Mouse (Mus musculus): ENCODE measurements around the gene Tmem135. TPM values are rescaled to one million over a fixed set of nuclear protein-coding genes. Genes with fewer than 3 reads are reported as not detected.

Gene Tmem135
- polyA plus RNA-seq, 1 experiment from 2014 or later, result 14.4 TPM

DNA sequence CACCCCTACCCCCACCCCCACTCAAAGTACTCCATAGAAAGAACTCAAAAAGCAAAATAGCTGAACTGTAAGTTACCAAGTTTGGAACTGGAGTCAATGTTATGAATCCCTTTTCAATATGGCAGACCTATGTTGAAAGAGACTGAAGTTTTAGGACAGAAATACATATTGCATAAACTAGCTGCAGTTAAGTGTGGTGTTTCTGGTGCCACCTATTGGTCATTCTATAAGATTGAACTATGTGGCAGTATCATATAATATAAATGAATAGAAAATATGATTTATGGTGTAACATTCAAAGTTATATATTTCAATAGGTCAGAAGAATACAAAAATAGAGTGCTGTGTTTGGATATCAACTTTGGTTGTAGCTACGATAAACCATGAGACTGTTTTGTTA, 11.2 kb downstream of the Tmem135 start:
- Histone ChIP-seq H3K27ac (replicated peaks) (no peak overlapping the region), H3K27me3 (ENCODE audit: low read depth, poor library complexity, severe bottlenecking) (no peaks in the 10 kb centered on the region), H3K4me1 (no peaks in the 10 kb centered on the region), H3K4me3 (no peak overlapping the region), H3K9me3 (replicated peaks) (no peaks in the 10 kb centered on the region), H3K36me3 (no peaks in the 10 kb centered on the region)
- 98% methylated on average over 1 of the region's 1 CpGs for WGBS
- no peak for DNase-seq (ENCODE audit: low spot score)

GRCm38 (mm10) chr7:89392388-89392787, 11.6 kb downstream of the Tmem135 start:
- DNase-seq (ENCODE audit: low spot score), result no peak
- Histone ChIP-seq H3K36me3 (no peaks in the 10 kb centered on the region), H3K4me1 (no peaks in the 10 kb centered on the region), H3K9me3 (replicated peaks) (no peaks in the 10 kb centered on the region), H3K27ac (replicated peaks) (no peak overlapping the region), H3K4me3 (no peak overlapping the region), H3K27me3 (ENCODE audit: low read depth, poor library complexity, severe bottlenecking) (no peaks in the 10 kb centered on the region)
- WGBS, result 77% methylated on average over 4 of the region's 4 CpGs

- Histone ChIP-seq H3K36me3 (no peaks in the 10 kb centered on the region), H3K27ac (replicated peaks) (no peak overlapping the region), H3K9me3 (replicated peaks) (no peaks in the 10 kb centered on the region), H3K4me1 (no peaks in the 10 kb centered on the region), H3K4me3 (no peak overlapping the region), H3K27me3 (ENCODE audit: low read depth, poor library complexity, severe bottlenecking) (no peaks in the 10 kb centered on the region)
- 94% methylated on average over 4 of the region's 4 CpGs for WGBS
- DNase-seq (ENCODE audit: low spot score), result no peak
Measured at GRCm38 (mm10) chr7:89391831-89392230, 12.2 kb downstream of the Tmem135 start.

- Histone ChIP-seq H3K36me3 (no peaks in the 10 kb centered on the region), H3K27ac (replicated peaks) (no peak overlapping the region), H3K27me3 (ENCODE audit: low read depth, poor library complexity, severe bottlenecking) (no peaks in the 10 kb centered on the region), H3K4me3 (no peak overlapping the region), H3K9me3 (replicated peaks) (no peaks in the 10 kb centered on the region), H3K4me1 (no peaks in the 10 kb centered on the region)
- no peak for DNase-seq (ENCODE audit: low spot score)
- WGBS, result 85% methylated on average over 3 of the region's 3 CpGs
Measured at GRCm38 (mm10) chr7:89391281-89391680, 12.7 kb downstream of the Tmem135 start.

DNA sequence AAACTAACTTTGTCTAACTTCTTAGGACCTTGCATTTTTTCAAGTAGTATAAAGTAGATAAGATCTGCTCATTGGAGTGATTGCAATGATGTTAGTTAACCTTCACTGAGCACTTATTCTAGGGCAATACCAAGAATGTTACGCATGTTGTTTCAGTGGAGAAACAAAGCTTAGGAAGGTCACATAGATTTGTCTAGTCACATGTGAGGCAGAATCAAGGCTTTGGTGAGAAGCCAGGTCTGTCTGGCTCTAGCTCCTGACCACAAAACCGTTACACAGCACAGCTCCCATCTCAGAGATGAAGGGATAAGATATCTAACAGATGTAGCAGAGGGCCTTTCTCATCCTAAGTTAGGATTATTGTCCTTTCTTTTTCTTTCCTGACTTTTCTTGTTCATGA, 13.4 kb downstream of the Tmem135 start:
- no peak overlapping the region for H3K4me3 ChIP-seq
- H3K27ac ChIP-seq (replicated peaks), result no peak overlapping the region
- no peaks in the 10 kb centered on the region for H3K27me3 ChIP-seq (ENCODE audit: low read depth, poor library complexity, severe bottlenecking)
- no peaks in the 10 kb centered on the region for H3K9me3 ChIP-seq (replicated peaks)
- WGBS, result 86% methylated on average over 2 of the region's 2 CpGs
- no peaks in the 10 kb centered on the region for H3K36me3 ChIP-seq
- no peak for DNase-seq (ENCODE audit: low spot score)
- no peaks in the 10 kb centered on the region for H3K4me1 ChIP-seq

GRCm38 (mm10) chr7:89388981-89389380, 15.0 kb downstream of the Tmem135 start:
- 81% methylated on average over 3 of the region's 3 CpGs for WGBS
- Histone ChIP-seq H3K9me3 (replicated peaks) (no peaks in the 10 kb centered on the region), H3K36me3 (no peaks in the 10 kb centered on the region), H3K4me3 (no peak overlapping the region), H3K27me3 (ENCODE audit: low read depth, poor library complexity, severe bottlenecking) (no peaks in the 10 kb centered on the region), H3K4me1 (no peaks in the 10 kb centered on the region), H3K27ac (replicated peaks) (no peak overlapping the region)
- DNase-seq (ENCODE audit: low spot score), result no peak

- no peak overlapping the region for H3K4me3 ChIP-seq
- no peak overlapping the region for H3K27ac ChIP-seq (replicated peaks)
- H3K36me3 ChIP-seq, result no peaks in the 10 kb centered on the region
- WGBS, result 92% methylated on average over 3 of the region's 3 CpGs
- DNase-seq (ENCODE audit: low spot score), result no peak
- no peaks in the 10 kb centered on the region for H3K9me3 ChIP-seq (replicated peaks)
- H3K27me3 ChIP-seq (ENCODE audit: low read depth, poor library complexity, severe bottlenecking), result no peaks in the 10 kb centered on the region
- H3K4me1 ChIP-seq, result peaks cover 6% of the 10 kb centered on the region; the same call in 1 of the 2 replicates
Measured at GRCm38 (mm10) chr7:89382892-89383291, 21.1 kb downstream of the Tmem135 start.

- Histone ChIP-seq H3K4me1 (peaks cover 6% of the 10 kb centered on the region; the same call in 1 of the 2 replicates), H3K27ac (replicated peaks) (no peak overlapping the region), H3K4me3 (no peak overlapping the region), H3K9me3 (replicated peaks) (no peaks in the 10 kb centered on the region), H3K27me3 (ENCODE audit: low read depth, poor library complexity, severe bottlenecking) (no peaks in the 10 kb centered on the region), H3K36me3 (no peaks in the 10 kb centered on the region)
- 60% methylated on average over 7 of the region's 7 CpGs for WGBS
- no peak for DNase-seq (ENCODE audit: low spot score)
Measured at GRCm38 (mm10) chr7:89380935-89381705, 22.9 kb downstream of the Tmem135 start.

GRCm38 (mm10) chr7:89371623-89372295, 32.3 kb downstream of the Tmem135 start:
- WGBS, result 77% methylated on average over 6 of the region's 6 CpGs
- DNase-seq (ENCODE audit: low spot score), result no peak
- Histone ChIP-seq H3K4me3 (no peak overlapping the region), H3K9me3 (replicated peaks) (no peaks in the 10 kb centered on the region), H3K27me3 (ENCODE audit: low read depth, poor library complexity, severe bottlenecking) (peaks cover 44% of the 10 kb centered on the region), H3K4me1 (peaks cover 12% of the 10 kb centered on the region), H3K27ac (replicated peaks) (no peak overlapping the region), H3K36me3 (no peaks in the 10 kb centered on the region)

DNA sequence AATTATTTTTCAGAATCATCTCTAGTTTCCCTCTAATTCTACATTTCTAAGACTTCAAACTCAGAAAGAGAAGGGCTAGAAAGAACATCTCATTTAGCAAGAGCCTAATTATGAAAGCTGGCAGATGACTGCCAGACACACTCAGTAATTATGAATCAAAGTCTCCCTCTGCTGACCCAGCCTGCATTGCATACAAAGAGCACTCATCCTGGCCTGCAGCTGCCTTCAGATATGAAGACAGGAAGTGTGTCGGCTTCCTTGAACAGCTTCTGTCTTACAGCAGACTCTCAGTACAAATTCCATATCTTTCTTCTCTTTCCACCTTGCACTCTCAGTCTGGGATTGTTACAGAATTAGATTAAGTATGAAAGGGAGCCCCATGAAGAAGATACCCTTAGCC, 33.1 kb downstream of the Tmem135 start:
- peaks cover 52% of the 10 kb centered on the region for H3K27me3 ChIP-seq (ENCODE audit: low read depth, poor library complexity, severe bottlenecking)
- no peaks in the 10 kb centered on the region for H3K9me3 ChIP-seq (replicated peaks)
- peaks cover 12% of the 10 kb centered on the region for H3K4me1 ChIP-seq
- H3K4me3 ChIP-seq, result no peak overlapping the region
- WGBS, result 73% methylated on average over 1 of the region's 1 CpGs
- H3K27ac ChIP-seq (replicated peaks), result no peak overlapping the region
- DNase-seq (ENCODE audit: low spot score), result no peak
- no peaks in the 10 kb centered on the region for H3K36me3 ChIP-seq

GRCm38 (mm10) chr7:89370086-89370485, 33.9 kb downstream of the Tmem135 start:
- peaks cover 56% of the 10 kb centered on the region for H3K27me3 ChIP-seq (ENCODE audit: low read depth, poor library complexity, severe bottlenecking)
- no peak for DNase-seq (ENCODE audit: low spot score)
- no peak overlapping the region for H3K4me3 ChIP-seq
- WGBS, result 76% methylated on average over 1 of the region's 1 CpGs
- peaks cover 16% of the 10 kb centered on the region for H3K4me1 ChIP-seq
- H3K36me3 ChIP-seq, result no peaks in the 10 kb centered on the region
- H3K9me3 ChIP-seq (replicated peaks), result no peaks in the 10 kb centered on the region
- H3K27ac ChIP-seq (replicated peaks), result no peak overlapping the region

DNA sequence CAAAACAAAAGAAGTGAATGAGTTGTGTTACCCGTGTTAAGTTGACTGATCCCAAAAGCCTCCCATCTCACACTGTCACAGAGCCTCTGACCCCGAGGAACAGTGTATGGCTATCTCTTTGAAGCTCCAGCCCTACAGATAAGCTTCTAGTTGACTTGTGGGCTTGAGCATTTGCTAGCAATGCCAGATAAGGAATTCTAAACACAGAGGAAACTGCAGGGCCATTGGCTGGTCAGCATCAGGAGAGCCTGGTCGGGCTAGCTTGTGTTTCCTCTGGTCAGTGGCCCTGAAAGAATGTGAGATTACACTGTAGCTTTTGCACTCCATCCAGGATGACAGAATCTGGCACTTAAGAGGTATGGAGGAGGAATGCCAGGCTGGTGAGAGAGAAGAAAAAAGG, 36.4 kb downstream of the Tmem135 start:
- Histone ChIP-seq H3K4me1 (peaks cover 16% of the 10 kb centered on the region), H3K27ac (replicated peaks) (no peak overlapping the region), H3K4me3 (no peak overlapping the region), H3K36me3 (no peaks in the 10 kb centered on the region), H3K27me3 (ENCODE audit: low read depth, poor library complexity, severe bottlenecking) (peaks cover 71% of the 10 kb centered on the region), H3K9me3 (replicated peaks) (no peaks in the 10 kb centered on the region)
- 15% methylated on average over 3 of the region's 3 CpGs for WGBS
- no peak for DNase-seq (ENCODE audit: low spot score)

DNA sequence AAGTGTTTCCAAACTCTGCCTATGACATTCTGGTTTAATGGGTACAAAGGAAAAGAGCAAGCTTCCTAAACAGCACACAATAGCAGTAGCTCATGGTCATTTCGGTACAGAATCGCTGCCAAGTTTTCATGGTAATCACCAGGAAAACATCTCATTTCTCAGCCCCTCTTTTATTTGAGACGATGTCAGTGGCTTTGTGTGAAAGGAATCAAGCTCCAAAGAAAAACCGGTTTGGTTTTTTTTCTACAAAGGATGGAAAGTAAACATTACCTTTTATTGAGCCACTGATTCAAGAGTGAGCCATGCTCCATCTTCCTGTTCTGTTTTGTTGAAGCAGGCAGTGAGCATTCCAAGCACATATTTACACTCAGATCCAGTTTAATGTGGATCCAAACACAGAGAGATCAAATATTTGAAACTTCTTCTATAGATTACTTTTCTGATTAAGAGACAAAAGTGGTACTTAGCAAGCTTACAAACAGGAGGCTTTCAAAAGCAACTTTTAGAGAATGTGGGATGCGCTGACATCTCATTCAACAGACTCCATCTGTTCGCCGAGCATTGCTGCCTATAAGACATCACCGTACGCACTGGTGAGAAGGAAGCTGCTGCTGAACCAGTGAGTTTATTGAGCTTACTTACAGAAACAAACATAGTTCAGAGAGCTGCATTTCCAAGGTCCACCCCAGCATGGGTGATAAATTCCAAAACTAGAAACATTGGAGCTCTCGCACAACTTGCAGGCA, 38.7 kb downstream of the Tmem135 start:
- no peak for DNase-seq (ENCODE audit: low spot score)
- Histone ChIP-seq H3K9me3 (replicated peaks) (no peaks in the 10 kb centered on the region), H3K4me3 (no peak overlapping the region), H3K27me3 (ENCODE audit: low read depth, poor library complexity, severe bottlenecking) (peaks cover 72% of the 10 kb centered on the region), H3K27ac (replicated peaks) (no peak overlapping the region), H3K4me1 (peaks cover 16% of the 10 kb centered on the region), H3K36me3 (no peaks in the 10 kb centered on the region)
- 68% methylated on average over 10 of the region's 10 CpGs for WGBS

Data from midbrain, embryonic 10.5 days (tissue).